Mouse (Mus musculus) C2C12 (cell line): Measurements from ENCODE around the gene Zbtb8b.

Experiments used
- CTCF ChIP-seq: IDR thresholded peaks from one replicate; pipeline ENCODE4 v1.5.1; 2011; ENCODE audit not compliant: control insufficient read depth, insufficient read depth, insufficient read length
- MAX ChIP-seq: IDR thresholded peaks from one replicate; pipeline ENCODE4 v1.6.1; 2011; ENCODE audit warnings: mild to moderate bottlenecking, control low read depth
- USF1 ChIP-seq: IDR thresholded peaks from one replicate; pipeline ENCODE4 v1.6.1; 2011; ENCODE audit warnings: low read depth, mild to moderate bottlenecking, control low read depth, moderate library complexity

GRCm38 (mm10) chr4:129415892-129416291 is 24.8 kb downstream of the Zbtb8b start:
- no peak for TF ChIP-seq CTCF
- TF ChIP-seq USF1 = no peak
- TF ChIP-seq MAX = no peak
